Mouse (Mus musculus): ENCODE data around the gene Mycbp2. TPM values are rescaled to one million over a fixed set of nuclear protein-coding genes. Genes with fewer than 3 reads are reported as not detected.

The Mycbp2 gene
- polyA plus RNA-seq, 2 experiments from 2014 or later = 99.0 to 99.5 TPM

- ATAC-seq = no peak
Observed at GRCm38 (mm10) chr14:103101171-103101570, 245.4 kb downstream of the Mycbp2 start.

GRCm38 (mm10) chr14:103100296-103100695, 246.3 kb downstream of the Mycbp2 start:
- no peak for ATAC-seq

DNA sequence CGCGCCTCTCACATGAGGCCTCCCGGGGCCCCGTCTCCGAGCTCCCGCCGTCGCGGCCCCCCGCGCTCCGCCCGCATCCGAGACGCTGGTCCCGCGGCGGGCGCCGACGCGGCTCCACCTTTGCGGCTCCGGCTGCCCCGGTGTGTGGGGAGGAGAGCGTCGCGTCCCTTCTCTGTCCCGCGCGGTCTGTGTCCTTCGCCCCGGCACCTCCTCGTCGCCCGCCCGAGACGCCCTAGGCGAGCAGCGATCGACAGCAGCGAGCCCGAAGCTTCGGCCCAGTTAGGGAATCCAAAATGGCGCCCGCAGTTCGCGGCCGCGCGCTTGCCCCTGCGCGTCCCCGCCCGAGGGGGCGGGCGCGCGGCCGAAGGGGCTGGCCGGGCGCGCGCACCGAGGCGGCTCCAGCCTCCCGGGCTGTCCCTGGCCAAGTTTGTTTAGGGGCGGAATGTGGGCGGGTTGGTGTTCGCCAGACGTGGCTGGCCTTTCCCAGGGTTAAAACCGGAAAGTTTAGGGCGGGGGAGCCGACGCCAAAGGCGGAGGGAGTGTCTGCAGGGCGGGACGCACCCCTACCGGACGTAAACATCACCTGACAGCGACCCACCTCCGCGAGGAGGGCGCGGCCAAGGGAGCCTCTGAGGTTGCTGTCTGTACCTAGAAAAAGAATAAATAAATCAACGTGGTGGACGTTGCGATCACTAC, 247.2 kb downstream of the Mycbp2 start, which contains the start of gene Fbxl3:
Gene Fbxl3 (minus strand): TSS at position 329 of the 696 bp plus-strand sequence.
- peak; percentile 84 for ATAC-seq

DNA sequence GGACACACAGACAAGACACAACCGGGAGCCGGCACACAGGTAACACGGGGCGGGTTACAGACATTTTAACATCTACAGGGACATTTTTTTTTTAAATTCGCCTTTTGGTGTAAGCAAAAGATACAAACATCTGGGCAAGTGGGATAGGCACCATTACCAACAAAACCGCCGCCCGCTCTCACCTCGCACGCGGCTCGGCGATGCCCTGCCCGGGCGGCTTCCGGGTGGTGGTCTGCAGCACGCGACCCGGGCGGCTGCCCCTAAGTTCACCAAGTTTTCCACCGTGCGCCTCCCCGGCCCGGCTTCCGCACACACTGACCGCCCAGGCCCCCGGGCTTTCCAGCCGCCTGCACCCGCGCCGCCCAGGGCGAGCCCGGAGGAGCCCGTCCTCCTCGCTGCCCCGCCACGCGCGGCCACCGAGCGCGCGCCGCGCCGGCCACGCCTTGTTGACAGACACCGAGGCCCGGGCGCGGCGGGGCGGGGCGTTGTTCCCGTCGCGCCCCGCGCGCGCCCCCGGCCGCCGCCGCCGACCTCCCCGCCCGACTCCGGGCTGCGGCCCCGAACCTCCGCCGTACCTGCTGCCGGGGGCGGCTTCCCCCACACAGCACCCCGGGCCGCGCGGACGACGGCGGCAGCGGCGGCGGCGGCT, 247.9 kb downstream of the Mycbp2 start:
- peak; percentile 49 for ATAC-seq

- no peak for ATAC-seq
Observed at GRCm38 (mm10) chr14:103098213-103098586, 248.4 kb downstream of the Mycbp2 start.

DNA sequence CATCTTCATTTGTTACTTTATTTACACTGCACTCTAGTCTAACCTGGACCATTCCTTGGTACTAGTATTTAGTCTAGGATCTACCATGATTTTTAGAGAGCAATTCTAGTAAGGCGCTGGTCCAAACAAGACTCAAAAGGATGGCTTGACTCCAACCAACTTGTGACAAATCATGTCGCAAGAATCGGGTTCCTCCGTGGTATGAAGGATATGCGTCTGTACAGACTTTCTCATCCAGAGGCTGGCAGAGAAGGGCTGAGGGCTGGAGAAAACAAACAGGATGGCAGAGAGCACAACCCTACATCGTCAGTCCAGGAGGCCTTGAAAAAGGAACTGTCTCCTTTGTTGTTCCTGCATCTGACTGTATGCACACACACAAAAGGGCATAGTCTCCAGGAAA, 250.0 kb downstream of the Mycbp2 start:
- ATAC-seq = no peak

DNA sequence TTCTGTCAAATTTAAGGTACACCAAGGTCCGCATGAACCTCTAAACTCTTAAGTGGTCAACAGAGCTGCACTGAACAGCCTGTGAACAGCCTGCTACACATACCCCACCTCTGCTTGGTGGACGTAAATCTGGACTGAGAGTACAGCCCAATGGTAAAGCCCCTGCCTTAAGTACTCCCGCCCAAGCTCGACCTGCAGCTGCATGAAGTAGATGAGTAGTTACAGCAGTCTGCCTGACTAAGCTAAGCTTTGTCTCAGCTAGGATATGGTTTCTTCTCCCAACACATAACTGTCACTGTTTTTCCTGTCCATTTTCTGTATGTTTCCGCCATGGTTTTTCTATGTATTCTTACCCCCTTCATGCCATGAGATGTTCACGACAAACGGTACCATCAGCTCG, 250.8 kb downstream of the Mycbp2 start:
- ATAC-seq = no peak

DNA sequence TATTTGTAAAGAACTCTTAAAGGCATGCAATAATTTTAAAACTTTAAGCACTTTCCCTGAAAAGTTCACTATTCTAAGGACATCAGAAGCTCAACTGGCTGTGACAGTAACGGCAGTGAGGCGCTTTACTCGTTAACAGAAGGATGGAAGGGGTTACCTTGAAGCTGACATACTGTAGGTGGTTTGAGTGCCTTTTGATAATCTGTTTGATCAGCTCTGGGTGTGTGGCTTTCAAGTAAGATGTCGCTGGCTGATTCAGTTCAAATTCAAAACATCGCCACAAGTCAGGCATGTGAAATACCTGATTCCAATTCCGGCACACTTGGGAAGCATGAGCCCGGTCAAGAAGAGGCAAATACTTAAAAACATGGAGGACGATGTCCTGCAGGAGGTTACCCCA, 251.6 kb downstream of the Mycbp2 start:
- no peak for ATAC-seq

DNA sequence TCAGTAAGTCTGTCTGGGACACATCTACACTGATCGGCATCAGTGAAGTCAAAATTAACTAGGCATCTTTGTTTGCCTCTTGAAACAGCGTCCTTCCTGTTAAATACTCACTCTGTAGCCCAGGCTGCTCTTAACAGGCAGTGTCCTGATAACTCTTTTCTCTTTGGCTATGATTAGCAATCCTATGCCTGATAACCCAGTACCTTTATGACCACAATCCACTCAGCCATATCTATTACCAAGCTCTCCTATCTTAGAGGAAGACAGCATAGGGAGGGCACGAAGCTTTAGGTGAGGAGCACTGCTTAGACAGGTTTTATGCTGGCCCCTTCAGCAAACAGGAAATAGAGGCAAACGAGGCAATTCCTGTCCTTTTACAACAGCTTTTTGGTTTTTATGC, 252.9 kb downstream of the Mycbp2 start:
- peak; percentile 40 for ATAC-seq

- no peak for ATAC-seq
Observed at GRCm38 (mm10) chr14:103093236-103093635, 253.4 kb downstream of the Mycbp2 start.

DNA sequence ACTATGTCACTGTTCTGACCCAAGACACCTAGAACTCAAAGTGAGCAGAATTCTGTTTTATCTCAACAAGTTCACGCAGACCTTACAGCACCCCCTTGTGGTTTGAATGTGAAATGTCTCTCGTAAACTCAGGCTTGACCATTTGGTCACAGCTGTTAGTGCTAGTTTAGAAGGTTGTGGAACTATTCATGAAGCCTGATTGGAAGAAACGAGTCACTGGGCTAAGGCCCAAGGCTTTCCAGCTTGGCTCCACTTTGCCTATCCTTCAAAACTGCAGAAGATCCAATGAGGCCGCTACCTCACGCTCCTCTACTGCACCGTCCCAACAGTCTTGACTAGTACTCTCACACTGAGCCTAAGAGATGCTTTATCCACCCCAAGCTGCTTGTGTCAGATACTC, 258.0 kb downstream of the Mycbp2 start:
- ATAC-seq = peak; percentile 59

- no peak for ATAC-seq
Observed at GRCm38 (mm10) chr14:103087846-103088245, 258.8 kb downstream of the Mycbp2 start.

DNA sequence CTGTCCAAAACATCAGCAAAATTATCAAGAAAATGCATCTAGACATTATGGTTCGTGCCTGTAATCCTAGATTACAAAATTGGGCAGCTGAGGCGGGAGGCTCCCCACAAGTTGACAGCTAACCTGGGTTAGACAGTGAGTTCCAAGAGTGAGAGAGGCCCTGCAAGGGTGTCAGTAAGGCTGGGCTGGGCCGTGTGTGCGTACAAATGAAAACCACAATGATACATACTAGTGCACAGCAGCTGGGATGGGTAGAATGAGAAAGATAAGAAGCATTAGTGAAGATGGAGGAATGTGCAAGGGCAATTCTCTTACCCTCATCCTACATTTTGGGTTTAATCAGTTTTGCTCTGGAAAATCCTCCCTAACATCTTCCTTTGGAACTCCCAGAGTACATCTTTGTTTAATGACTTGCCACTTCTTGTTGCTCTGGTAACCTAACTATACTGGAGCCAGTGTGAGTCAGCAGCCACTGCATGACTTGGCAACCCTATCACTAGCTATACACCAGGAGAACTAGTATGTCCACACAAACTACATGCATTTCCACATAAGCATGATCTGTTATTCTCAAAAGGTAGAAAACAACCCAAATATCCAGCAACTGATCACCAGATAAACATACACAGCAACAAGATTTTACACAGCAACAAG, 259.8 kb downstream of the Mycbp2 start:
- ATAC-seq = no peak

- ATAC-seq = no peak
Observed at GRCm38 (mm10) chr14:103085840-103086533, 260.6 kb downstream of the Mycbp2 start.

DNA sequence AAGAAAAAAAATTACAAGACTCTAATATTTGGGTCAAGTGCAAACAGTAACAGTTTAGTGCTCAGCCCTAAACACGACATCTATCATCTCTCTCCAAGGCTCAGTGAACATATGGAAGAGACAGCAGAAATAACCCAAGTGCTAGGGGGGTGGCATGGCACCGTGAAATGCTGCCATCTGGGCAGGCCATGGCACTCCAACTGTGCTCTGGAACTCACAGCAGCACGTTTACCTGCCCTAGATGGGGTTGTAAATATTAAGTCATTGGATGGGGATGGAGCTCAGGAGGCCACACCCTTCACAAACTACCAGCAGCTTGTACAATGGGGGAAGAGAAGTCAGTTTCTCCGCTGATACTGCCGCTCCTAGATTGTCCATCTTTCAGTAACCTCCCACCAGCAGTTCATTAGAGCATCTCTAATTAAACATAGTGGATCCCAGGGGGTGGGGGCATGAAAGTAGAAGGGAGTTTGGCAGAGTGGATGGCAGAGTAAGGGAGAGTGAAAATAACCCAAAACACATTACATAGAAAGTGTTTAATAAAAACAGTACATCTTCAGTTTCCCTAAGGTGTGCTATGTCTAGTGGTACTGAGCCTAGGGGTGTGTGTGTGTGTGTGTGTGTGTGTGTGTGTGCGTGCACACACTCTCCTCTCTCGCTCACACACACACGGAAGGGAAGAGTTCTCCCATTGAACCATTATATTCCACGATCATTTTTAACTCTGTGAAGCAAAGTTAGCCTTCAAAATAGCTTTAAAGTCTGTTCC, 267.2 kb downstream of the Mycbp2 start:
- no peak for ATAC-seq

DNA sequence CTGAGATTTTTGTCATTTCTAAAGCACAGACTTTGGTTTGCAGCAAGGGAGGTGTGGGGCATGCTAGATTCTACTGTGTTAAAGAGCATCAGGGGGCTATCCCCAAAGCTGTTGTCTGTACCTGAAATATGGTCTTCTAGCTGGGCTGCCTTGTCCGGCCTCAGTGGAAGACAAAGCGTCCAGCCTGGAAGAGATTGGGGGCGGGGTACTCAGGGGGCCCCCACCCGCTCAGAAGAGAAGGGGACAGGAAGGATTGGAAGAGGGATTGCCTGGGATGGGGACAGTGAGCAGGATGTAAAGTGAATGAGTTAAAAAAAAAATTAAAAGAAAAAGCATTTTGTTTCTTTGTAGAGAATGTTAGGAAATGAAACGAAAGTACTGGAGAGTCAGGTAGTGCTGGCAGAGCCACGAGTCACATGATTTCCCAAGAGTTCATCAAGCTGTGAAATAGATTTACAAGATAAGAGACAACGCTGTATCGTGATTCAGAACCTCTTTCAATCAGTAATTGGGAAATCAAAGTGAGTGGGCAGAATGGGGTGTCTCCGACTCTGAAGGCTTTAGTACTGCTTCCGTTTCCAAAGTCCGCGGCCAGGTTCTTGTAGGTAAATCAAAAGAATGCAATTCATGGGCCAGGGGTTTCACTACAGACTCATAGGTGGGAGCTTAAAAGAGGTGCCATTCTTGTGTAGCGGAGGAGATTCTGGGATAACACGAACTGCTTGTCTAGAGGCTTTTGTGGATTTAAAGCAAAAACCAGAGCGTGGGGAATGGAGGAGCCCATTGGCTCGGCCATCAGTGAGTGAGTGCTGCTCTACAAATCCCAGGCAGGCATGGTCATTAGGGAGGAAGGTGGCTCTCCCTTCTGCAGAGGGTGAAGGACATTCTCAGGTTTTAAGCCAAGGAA, 268.4 kb downstream of the Mycbp2 start:
- peak; percentile 59 for ATAC-seq

- peak; percentile 42 for ATAC-seq
Observed at GRCm38 (mm10) chr14:103077272-103078005, 269.2 kb downstream of the Mycbp2 start.

DNA sequence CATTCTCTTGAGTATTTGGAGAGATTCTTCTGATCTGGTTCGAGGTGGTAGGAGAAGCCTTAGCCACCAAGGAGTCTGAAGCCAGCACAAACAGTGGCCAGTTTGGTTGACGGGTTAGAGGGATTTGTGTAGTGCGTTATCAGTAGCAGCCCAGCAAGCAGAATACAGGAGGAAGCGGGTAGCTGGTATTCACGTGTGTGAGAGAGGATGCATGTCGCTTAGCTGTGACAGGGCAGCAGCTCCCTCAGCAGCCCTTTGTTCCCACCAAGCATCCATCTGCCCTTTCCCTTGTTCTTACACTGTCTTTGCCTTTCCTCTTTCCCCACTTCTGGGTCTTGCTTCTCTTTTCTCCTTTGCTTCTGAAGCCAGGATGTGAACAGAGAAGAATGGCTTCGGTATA, 271.4 kb downstream of the Mycbp2 start:
- no peak for ATAC-seq

DNA sequence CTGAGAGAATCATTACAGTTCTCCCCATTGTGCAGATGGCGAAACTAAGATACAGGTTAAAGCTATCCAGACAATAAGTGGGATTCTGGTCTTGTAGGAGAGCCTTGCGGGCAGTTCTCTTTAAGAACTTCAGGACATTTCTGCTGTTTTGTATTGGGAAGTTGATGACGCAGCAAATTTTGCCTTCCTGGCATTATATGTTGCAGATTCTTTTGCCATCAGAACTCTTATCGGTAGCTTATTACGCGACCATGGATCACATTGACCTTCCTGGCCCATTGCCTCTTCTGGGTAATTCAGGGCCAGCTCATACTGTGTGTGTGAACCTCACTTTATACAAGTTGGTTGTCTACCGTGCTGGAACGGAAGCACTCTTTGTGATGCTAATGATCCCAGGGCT, 272.8 kb downstream of the Mycbp2 start:
- no peak for ATAC-seq

DNA sequence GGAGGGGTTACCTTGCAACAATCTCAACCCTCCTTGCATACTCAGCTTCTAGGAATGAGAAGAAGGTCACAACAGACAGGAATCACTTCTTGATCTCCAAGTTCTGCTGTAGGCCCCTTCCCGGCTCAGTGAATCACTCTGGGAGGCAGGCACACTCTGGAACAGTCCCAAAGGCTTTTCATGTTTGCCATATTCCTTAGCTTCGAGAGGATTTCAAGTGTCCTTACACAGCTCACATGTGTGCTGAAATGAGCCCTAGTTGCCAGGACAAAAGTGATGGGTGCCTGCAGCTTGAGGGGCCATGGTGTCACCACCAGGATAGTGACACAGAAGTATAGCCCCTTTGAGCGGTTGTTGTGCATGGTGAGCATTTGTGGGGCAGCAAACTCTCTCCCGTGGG, 273.9 kb downstream of the Mycbp2 start:
- no peak for ATAC-seq

- ATAC-seq = no peak
Observed at GRCm38 (mm10) chr14:103071471-103071870, 275.1 kb downstream of the Mycbp2 start.
